Mouse (Mus musculus) erythroblast, embryonic 14.5 days (primary cell): ENCODE results near the gene Kat2a.

ENCODE experiments used
- GATA1 ChIP-seq: IDR thresholded peaks from 2 replicates; pipeline ENCODE4 v1.6.1; 2012; ENCODE audit warnings: low read length, inconsistent platforms, mixed read lengths
- TAL1 ChIP-seq: IDR thresholded peaks from 3 replicates; pipeline ENCODE4 v1.6.1; 2012; ENCODE audit warnings: low read length, inconsistent platforms, mixed read lengths

DNA sequence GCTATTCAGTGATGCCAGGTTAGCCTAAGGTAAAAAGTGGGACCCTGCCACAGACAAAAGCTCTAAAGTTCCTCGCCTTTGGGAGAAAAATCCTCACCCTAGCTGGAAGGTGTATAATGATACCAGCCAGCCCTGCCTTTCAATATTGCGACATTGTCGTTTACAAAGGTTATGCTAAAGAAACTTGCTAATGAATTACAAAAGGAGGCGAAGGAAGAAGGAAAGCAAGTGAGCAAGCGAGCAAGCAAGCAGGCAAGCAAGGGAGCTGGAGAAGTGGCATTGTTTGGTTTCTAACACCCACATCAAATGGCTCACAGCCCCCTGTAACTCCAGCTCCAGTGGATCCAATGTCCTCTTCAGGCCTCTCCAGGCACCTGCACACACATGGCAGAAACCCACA, 29.7 kb downstream of the Kat2a start:
- TF ChIP-seq GATA1 (no peak), TAL1 (no peak)
